Mouse (Mus musculus): ENCODE data around the gene Gm13272. TPM values are rescaled to one million over a fixed set of nuclear protein-coding genes. Genes with fewer than 3 reads are reported as not detected.
A peak's percentile ranks its signal among the peaks of the same experiment; 100 is the strongest.
"Not testable (repeated sequence)": the region's sequence is repeated elsewhere in the genome, so short reads cannot be mapped to it uniquely, and the experiment has no call there.

Gene Gm13272
- total RNA-seq, 2 experiments from 2014 or later: not detected

GRCm38 (mm10) chr4:88781831-88782230 lies 2.2 kb downstream of the Gm13272 start, which contains the start of gene Ifnz:
Gene Ifnz (plus strand): TSS chr4:88782131.
- intact Hi-C loops (cut with DNase I); DNase-seq (ENCODE audit: low spot score in 2 of 2): not testable (repeated sequence)

GRCm38 (mm10) chr4:88782335-88782734 lies 2.7 kb downstream of the Gm13272 start:
- DNase-seq (ENCODE audit: low spot score in 2 of 2); intact Hi-C loops (cut with DNase I): not testable (repeated sequence)

- intact Hi-C loops (cut with DNase I); DNase-seq (ENCODE audit: low spot score in 2 of 2): not testable (repeated sequence)
Observed at GRCm38 (mm10) chr4:88785409-88785808, 5.8 kb downstream of the Gm13272 start, which contains the start of gene Gm13276. Gene Gm13276 (plus strand): TSS chr4:88785709.

GRCm38 (mm10) chr4:88788402-88788801 lies 8.8 kb downstream of the Gm13272 start, which contains the start of gene Gm13277:
Gene Gm13277 (plus strand): TSS chr4:88788632.
- intact Hi-C loops (cut with DNase I): not testable (repeated sequence)
- peak; percentile 70 to 75 for DNase-seq (ENCODE audit: low spot score in 2 of 2)

- intact Hi-C loops (cut with DNase I); DNase-seq (ENCODE audit: low spot score in 2 of 2): not testable (repeated sequence)
Observed at GRCm38 (mm10) chr4:88791250-88791649, 11.6 kb downstream of the Gm13272 start, which contains the start of gene Gm13278. Gene Gm13278 (plus strand): TSS chr4:88791550.

GRCm38 (mm10) chr4:88793936-88794675 lies 14.5 kb downstream of the Gm13272 start, which contains the start of gene Gm13275:
Gene Gm13275 (plus strand): TSS chr4:88794487.
- DNase-seq (ENCODE audit: low spot score in 2 of 2): peak; percentile 20 to 41
- intact Hi-C loops (cut with DNase I): not testable (repeated sequence)

- DNase-seq (ENCODE audit: low spot score in 2 of 2); intact Hi-C loops (cut with DNase I): not testable (repeated sequence)
Observed at GRCm38 (mm10) chr4:88797097-88797496, 17.4 kb downstream of the Gm13272 start, which contains the start of gene Gm13279. Gene Gm13279 (plus strand): TSS chr4:88797397.

GRCm38 (mm10) chr4:88799365-88799764 lies 19.7 kb downstream of the Gm13272 start, which contains the start of gene Gm13285:
Gene Gm13285 (plus strand): TSS chr4:88799665.
- intact Hi-C loops (cut with DNase I); DNase-seq (ENCODE audit: low spot score in 2 of 2): not testable (repeated sequence)

- intact Hi-C loops (cut with DNase I); DNase-seq (ENCODE audit: low spot score in 2 of 2): not testable (repeated sequence)
Observed at GRCm38 (mm10) chr4:88802954-88803353, 23.3 kb downstream of the Gm13272 start, which contains the start of gene Gm13287. Gene Gm13287 (plus strand): TSS chr4:88803254.

GRCm38 (mm10) chr4:88805231-88805630 lies 25.6 kb downstream of the Gm13272 start, which contains the start of gene Gm13288:
Gene Gm13288 (plus strand): TSS chr4:88805531.
- DNase-seq (ENCODE audit: low spot score in 2 of 2); intact Hi-C loops (cut with DNase I): not testable (repeated sequence)

GRCm38 (mm10) chr4:88805761-88806160 lies 26.1 kb downstream of the Gm13272 start:
- DNase-seq (ENCODE audit: low spot score in 2 of 2); intact Hi-C loops (cut with DNase I): not testable (repeated sequence)

GRCm38 (mm10) chr4:88815928-88816327 lies 36.3 kb downstream of the Gm13272 start, which contains the start of gene Ifna7:
Gene Ifna7 (plus strand): TSS chr4:88816228.
- intact Hi-C loops (cut with DNase I): no loop called here

GRCm38 (mm10) chr4:88819659-88820058 lies 40.0 kb downstream of the Gm13272 start, which contains the start of gene Ifna11:
Gene Ifna11 (plus strand): TSS chr4:88819959.
- intact Hi-C loops (cut with DNase I): no loop called here
- DNase-seq (ENCODE audit: low spot score in 2 of 2): no peak

More at GRCm38 (mm10) chr4:88815928-88816327, 36.3 kb downstream of the Gm13272 start, which contains the start of gene Ifna7:
- no peak for DNase-seq (ENCODE audit: low spot score in 2 of 2)

- intact Hi-C loops (cut with DNase I): no loop called here
- peak; percentile 9 to 37 for DNase-seq (ENCODE audit: low spot score in 2 of 2)
Observed at GRCm38 (mm10) chr4:88822995-88823394, 43.3 kb downstream of the Gm13272 start.

- intact Hi-C loops (cut with DNase I): not testable (repeated sequence)
Observed at GRCm38 (mm10) chr4:88827116-88827515, 47.5 kb downstream of the Gm13272 start, which contains the start of gene Ifna6. Gene Ifna6 (plus strand): TSS chr4:88827416.

More at GRCm38 (mm10) chr4:88827116-88827515, 47.5 kb downstream of the Gm13272 start, which contains the start of gene Ifna6:
- not testable (repeated sequence) for DNase-seq (ENCODE audit: low spot score in 2 of 2)

Other genes starting within 250 kb of the Gm13272 start
- gene Ifna15, start 221.6 kb upstream of the Gm13272 start, total RNA-seq (2021): not detected
- gene Ifna14, start 208.1 kb upstream of the Gm13272 start, total RNA-seq (2021): not detected
- not detected for gene Ifna9, start 187.5 kb upstream of the Gm13272 start, total RNA-seq (2021)
- gene Ifna12, start 176.5 kb upstream of the Gm13272 start, total RNA-seq (2021): not detected
- gene C87499, start 145.4 kb upstream of the Gm13272 start, total RNA-seq (2021): not detected
- not detected for gene Ifna13, start 135.4 kb upstream of the Gm13272 start, total RNA-seq (2021)
- not detected for gene Ifna16, start 102.9 kb upstream of the Gm13272 start, total RNA-seq (2021)
- gene Ifna2, start 95.9 kb upstream of the Gm13272 start, total RNA-seq (2021): not detected
- not detected for gene Ifnab, start 88.5 kb upstream of the Gm13272 start, total RNA-seq (2021)
- gene Gm26566, start 58.0 kb upstream of the Gm13272 start, total RNA-seq (2021): 1 to 10 TPM; 1.0 to 1.5 TPM
- 100 to 1,000 TPM; 103 to 104 TPM for gene Klhl9, start 57.4 kb upstream of the Gm13272 start, total RNA-seq (2021)
- gene Gm13271, start 25.0 kb upstream of the Gm13272 start, total RNA-seq (2021): not detected
- gene Gm13283, start 19.7 kb upstream of the Gm13272 start, total RNA-seq (2021): not detected
- gene Gm13290, start 6.0 kb upstream of the Gm13272 start, total RNA-seq (2021): not detected
- gene Gm13289, start 2.9 kb upstream of the Gm13272 start, total RNA-seq (2021): not detected
- not detected for gene Ifnz, start 2.3 kb downstream of the Gm13272 start, total RNA-seq (2021)
- gene Gm13276, start 5.9 kb downstream of the Gm13272 start, total RNA-seq (2021): not detected
- gene Gm13277, start 8.8 kb downstream of the Gm13272 start, total RNA-seq (2021): not detected
- gene Gm13278, start 11.7 kb downstream of the Gm13272 start, total RNA-seq (2021): not detected
- gene Gm13275, start 14.6 kb downstream of the Gm13272 start, total RNA-seq (2021): not detected
- not detected for gene Gm13279, start 17.5 kb downstream of the Gm13272 start, total RNA-seq (2021)
- not detected for gene Gm13285, start 19.8 kb downstream of the Gm13272 start, total RNA-seq (2021)
- gene Gm13287, start 23.4 kb downstream of the Gm13272 start, total RNA-seq (2021): not detected
- not detected for gene Gm13288, start 25.7 kb downstream of the Gm13272 start, total RNA-seq (2021)
- not detected for gene Ifna7, start 36.4 kb downstream of the Gm13272 start, total RNA-seq (2021)
- not detected for gene Ifna11, start 40.1 kb downstream of the Gm13272 start, total RNA-seq (2021)
- gene Ifna6, start 47.6 kb downstream of the Gm13272 start, total RNA-seq (2021): not detected
- gene Ifna5, start 55.7 kb downstream of the Gm13272 start, total RNA-seq (2021): not detected
- not detected for gene Ifna4, start 62.0 kb downstream of the Gm13272 start, total RNA-seq (2021)
- gene Ifna1, start 70.2 kb downstream of the Gm13272 start, total RNA-seq (2021): not detected
- not detected for gene Ifne, start 100.4 kb downstream of the Gm13272 start, total RNA-seq (2021)

All from left cerebral cortex, postnatal 14 days (tissue).